Mouse (Mus musculus) CH12.LX (cell line): ENCODE measurements around the gene Zbtb44. TPM values are rescaled to one million over a fixed set of nuclear protein-coding genes. Genes with fewer than 3 reads are reported as not detected.

Source experiments
- DNase-seq: peaks from one replicate; pipeline ENCODE4 v3.0.0-alpha.2; 2013; ENCODE audit errors: extremely low read depth
- H3K27ac ChIP-seq: 2 replicates; pipeline ENCODE4 v1.5.1; 2012; ENCODE audit warnings: low read depth, mild to moderate bottlenecking, control low read depth, moderate library complexity; ENCODE audit not compliant: insufficient read depth
- H3K27me3 ChIP-seq: replicated peaks from 2 replicates; pipeline ENCODE3; 2012; ENCODE audit warnings: inconsistent platforms
- H3K36me3 ChIP-seq, 2 experiments: replicated peaks in 1 of 2; 2 replicates each; pipeline versions ENCODE3 to v1.6.1; 2012; ENCODE audit warnings: inconsistent platforms in 1 of 2, low read length in 1 of 2, mild to moderate bottlenecking in 1 of 2, mixed read lengths in 1 of 2, moderate library complexity in 1 of 2; ENCODE audit not compliant: control insufficient read depth in 1 of 2, insufficient read depth in 1 of 2
- H3K4me1 ChIP-seq, 2 experiments: 2 replicates each; pipeline ENCODE4 v1.6.1; 2012; ENCODE audit warnings: inconsistent platforms in 1 of 2, moderate library complexity in 1 of 2; ENCODE audit not compliant: insufficient read depth in 2 of 2, control insufficient read depth in 1 of 2
- H3K4me2 ChIP-seq: 2 replicates; pipeline ENCODE4 v1.6.1; 2012; ENCODE audit warnings: low read depth, mild to moderate bottlenecking, control low read depth; ENCODE audit not compliant: poor library complexity, insufficient read depth, severe bottlenecking
- H3K4me3 ChIP-seq, 3 experiments: fragments of 150-350 bp in 1 of 3; sonication (generic) in 1 of 3; replicated peaks in 1 of 3; 2 replicates each; pipeline versions ENCODE3 to v1.5.1; 2011 to 2012; ENCODE audit warnings: low read depth in 2 of 3, low read length in 2 of 3, mild to moderate bottlenecking in 2 of 3, moderate library complexity in 2 of 3, control low read depth in 1 of 3, improper control_type of control experiment in 1 of 3, inconsistent platforms in 1 of 3, mixed read lengths in 1 of 3; ENCODE audit not compliant: poor library complexity in 1 of 3
- H3K79me2 ChIP-seq: replicated peaks from 2 replicates; pipeline ENCODE4 v1.6.1; 2012; ENCODE audit warnings: mild to moderate bottlenecking, moderate library complexity; ENCODE audit not compliant: control insufficient read depth, poor library complexity, insufficient read depth, severe bottlenecking; ENCODE audit errors: extremely low read depth
- H3K9ac ChIP-seq: 2 replicates; pipeline ENCODE4 v1.6.1; 2012; ENCODE audit warnings: low read depth, mild to moderate bottlenecking, control low read depth, moderate library complexity; ENCODE audit not compliant: insufficient read depth
- H3K9me3 ChIP-seq: replicated peaks from 2 replicates; pipeline ENCODE3; 2012; ENCODE audit warnings: low read length, inconsistent platforms, mixed read lengths
- CHD1 ChIP-seq: IDR thresholded peaks from 2 replicates; pipeline ENCODE4 v1.6.1; 2012; ENCODE audit warnings: low read depth, low read length, improper control_type of control experiment, inconsistent platforms
- CHD2 ChIP-seq: IDR thresholded peaks from 2 replicates; pipeline ENCODE4 v1.6.1; 2011; ENCODE audit warnings: low read length, improper control_type of control experiment
- CTCF ChIP-seq, 2 experiments: IDR thresholded peaks in 1 of 2; conservative IDR thresholded peaks in 1 of 2; 2 replicates each; pipeline ENCODE4 v1.5.1; 2011 to 2012; ENCODE audit warnings: low read depth in 2 of 2, low read length in 2 of 2, improper control_type of control experiment in 1 of 2, inconsistent platforms in 1 of 2, mild to moderate bottlenecking in 1 of 2, moderate library complexity in 1 of 2
- E2F4 ChIP-seq: IDR thresholded peaks from 2 replicates; pipeline ENCODE4 v1.6.1; 2011; ENCODE audit warnings: low read depth, low read length, improper control_type of control experiment; ENCODE audit not compliant: insufficient replicate concordance
- EP300 ChIP-seq: IDR thresholded peaks from 2 replicates; pipeline ENCODE4 v1.6.1; 2011; ENCODE audit warnings: low read length, improper control_type of control experiment
- GABPA ChIP-seq: IDR thresholded peaks from 2 replicates; pipeline ENCODE4 v1.6.1; 2012; ENCODE audit warnings: low read depth, low read length, improper control_type of control experiment, inconsistent platforms; ENCODE audit not compliant: insufficient replicate concordance
- HCFC1 ChIP-seq: IDR thresholded peaks from 2 replicates; pipeline ENCODE4 v1.6.1; 2012; ENCODE audit warnings: low read depth, mild to moderate bottlenecking, inconsistent platforms, low read length, improper control_type of control experiment
- IRF4 ChIP-seq: IDR thresholded peaks from 2 replicates; pipeline ENCODE4 v1.6.1; 2014; ENCODE audit warnings: low read depth, mild to moderate bottlenecking, inconsistent platforms, low read length, improper control_type of control experiment
- MAX ChIP-seq: IDR thresholded peaks from 2 replicates; pipeline ENCODE4 v1.6.1; 2011; ENCODE audit warnings: low read length, improper control_type of control experiment
- MAZ ChIP-seq: IDR thresholded peaks from 2 replicates; pipeline ENCODE4 v1.6.1; 2012; ENCODE audit warnings: low read depth, mild to moderate bottlenecking, inconsistent platforms, low read length, improper control_type of control experiment, moderate library complexity
- MEF2A ChIP-seq: IDR thresholded peaks from 2 replicates; pipeline ENCODE4 v1.6.1; 2014; ENCODE audit warnings: low read depth, mild to moderate bottlenecking, inconsistent platforms, low read length, improper control_type of control experiment, borderline replicate concordance
- MXI1 ChIP-seq: IDR thresholded peaks from 2 replicates; pipeline ENCODE4 v1.6.1; 2011; ENCODE audit warnings: mild to moderate bottlenecking, low read depth, low read length, improper control_type of control experiment
- MYC ChIP-seq: IDR thresholded peaks from 2 replicates; pipeline ENCODE4 v1.6.1; 2011; ENCODE audit warnings: low read depth, mild to moderate bottlenecking, improper control_type of control experiment, low read length
- NELFE ChIP-seq: IDR thresholded peaks from 2 replicates; pipeline ENCODE4 v1.6.1; 2011; ENCODE audit warnings: low read depth, low read length, improper control_type of control experiment
- NRF1 ChIP-seq: IDR thresholded peaks from 2 replicates; pipeline ENCODE4 v1.6.1; 2014; ENCODE audit warnings: low read depth, mild to moderate bottlenecking, inconsistent platforms, low read length, improper control_type of control experiment, moderate library complexity
- PAX5 ChIP-seq: IDR thresholded peaks from 2 replicates; pipeline ENCODE4 v1.6.1; 2012; ENCODE audit warnings: low read length, inconsistent platforms, mixed read lengths
- RAD21 ChIP-seq: IDR thresholded peaks from 2 replicates; pipeline ENCODE4 v1.6.1; 2011; ENCODE audit warnings: low read depth, mild to moderate bottlenecking, low read length, improper control_type of control experiment, moderate library complexity
- RCOR1 ChIP-seq: conservative IDR thresholded peaks from 2 replicates; pipeline ENCODE4 v1.6.1; 2012; ENCODE audit warnings: low read depth, mild to moderate bottlenecking, inconsistent platforms, low read length, improper control_type of control experiment
- SIN3A ChIP-seq: IDR thresholded peaks from 2 replicates; pipeline ENCODE4 v1.6.1; 2012; ENCODE audit warnings: low read length, improper control_type of control experiment, inconsistent platforms
- TBP ChIP-seq: conservative IDR thresholded peaks from 2 replicates; pipeline ENCODE4 v1.6.1; 2011; ENCODE audit warnings: low read depth, low read length, improper control_type of control experiment
- USF1 ChIP-seq: IDR thresholded peaks from 2 replicates; pipeline ENCODE4 v1.6.1; 2014; ENCODE audit warnings: low read depth, mild to moderate bottlenecking, inconsistent platforms, low read length, improper control_type of control experiment
- USF2 ChIP-seq: conservative IDR thresholded peaks from 2 replicates; pipeline ENCODE4 v1.6.1; 2011; ENCODE audit warnings: low read depth, low read length, improper control_type of control experiment
- ZMIZ1 ChIP-seq: IDR thresholded peaks from 2 replicates; pipeline ENCODE4 v1.6.1; 2012; ENCODE audit warnings: low read depth, mild to moderate bottlenecking, inconsistent platforms, low read length, improper control_type of control experiment
- dilution Hi-C: fragments of 300-500 bp; cut with MboI; formaldehyde crosslinking; loops from 2 replicates; pipeline ENCODE4 v1.14.3; 2020; ENCODE audit warnings: low sequenced_read_pairs; ENCODE audit not compliant: extremely low pct_unique_long_range_greater_than_20kb, extremely low pct_ligation_motif_present
- in situ Hi-C: fragments of 300-500 bp; cut with MboI; formaldehyde crosslinking; loops from 3 replicates; pipeline ENCODE4 v1.14.3; 2019; ENCODE audit warnings: low sequenced_read_pairs, low pct_ligation_motif_present, low pct_unique_long_range_greater_than_20kb, mixed read lengths
- polyA plus RNA-seq: library from polyadenylated mRNA; unstranded; fragments of >175 nt; gene quantifications from 2 replicates; pipeline ENCODE4 v1.2.1, GENCODE M21; 2012; ENCODE audit warnings: low read depth; ENCODE audit not compliant: insufficient read length
- total RNA-seq, 2 experiments: library from RNA; depleted of rRNA; stranded (reverse); fragments of 300-350 nt in 1 of 2; fragments of >200 nt in 1 of 2; gene quantifications; 2 replicates each; pipeline ENCODE4 v1.2.3; 2012 to 2014

Gene Zbtb44
- total and polyA plus RNA-seq, 3 experiments: 9.1 to 14.3 (median 14.0) TPM

DNA sequence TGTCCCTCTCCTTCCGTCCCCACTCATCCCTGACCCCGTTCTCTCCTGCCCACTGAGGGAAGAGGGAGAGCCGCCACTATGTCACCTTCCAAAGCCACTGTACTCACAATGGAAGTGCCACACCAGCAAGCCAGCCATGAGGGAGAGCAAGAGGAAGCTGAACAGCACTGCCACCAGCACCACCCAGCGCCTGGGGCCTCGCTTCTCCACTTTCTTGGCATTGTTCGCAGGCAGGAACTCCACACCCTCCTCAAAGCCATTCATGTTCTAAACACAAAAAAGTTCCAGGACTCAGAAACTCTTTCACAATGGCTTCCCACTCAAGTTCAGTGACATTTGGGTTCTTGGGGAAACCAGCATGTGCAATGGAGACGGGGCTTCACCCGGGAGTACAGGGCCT is 78.0 kb downstream of the Zbtb44 start:
- Histone ChIP-seq H3K9ac (no peak overlapping the region), H3K4me2 (no peak overlapping the region), H3K79me2 (no peaks in the 10 kb centered on the region), H3K27ac (no peak overlapping the region)
- DNase-seq: no peak
- TF ChIP-seq MEF2A (no peak), MAZ (no peak), CHD1 (no peak), MAX (no peak), E2F4 (no peak), RCOR1 (no peak), MYC (no peak), NRF1 (no peak), CHD2 (no peak), RAD21 (no peak), USF1 (no peak), USF2 (no peak)
- TF ChIP-seq, all 38 proteins: peak for 0
- in situ Hi-C loops: no loop called here
- dilution Hi-C loops: no loop called here
- peaks cover 0 to 3% of the 10 kb centered on the region in 2 experiments; a peak in 2 of 4 replicates for H3K4me1 ChIP-seq
- peaks cover 0 to 12% of the 10 kb centered on the region in 2 experiments for H3K36me3 ChIP-seq
- no peaks in the 10 kb centered on the region for H3K9me3 ChIP-seq
- no peaks in the 10 kb centered on the region for H3K27me3 ChIP-seq
- no peak overlapping the region for H3K4me3 ChIP-seq

DNA sequence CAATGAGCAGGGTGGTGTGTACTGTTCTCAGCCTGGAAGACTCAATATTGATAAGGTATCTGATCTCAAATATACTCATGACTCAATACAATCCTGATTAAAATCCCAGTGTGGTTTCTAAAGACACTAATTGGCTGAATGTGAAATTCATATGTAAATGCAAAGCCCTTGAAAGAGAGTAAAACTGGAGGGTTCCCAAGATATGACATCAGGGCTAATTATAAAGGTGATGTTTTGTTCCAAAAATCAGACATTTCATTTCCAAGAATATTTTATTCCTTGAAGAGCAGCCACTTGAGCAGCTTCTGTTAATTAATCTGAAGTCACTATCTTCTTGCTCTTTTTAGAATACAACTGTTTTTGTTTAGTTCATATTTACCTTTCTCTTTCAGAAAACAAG is 85.1 kb downstream of the Zbtb44 start:
- Histone ChIP-seq H3K9me3 (no peaks in the 10 kb centered on the region), H3K4me3 (no peak overlapping the region), H3K4me1 (peaks cover 15 to 34% of the 10 kb centered on the region in 2 experiments), H3K27me3 (no peaks in the 10 kb centered on the region), H3K36me3 (no peaks in the 10 kb centered on the region), H3K27ac (no peak overlapping the region), H3K4me2 (no peak overlapping the region), H3K79me2 (no peaks in the 10 kb centered on the region), H3K9ac (no peak overlapping the region)
- in situ Hi-C loops (no loop called here), dilution Hi-C loops (no loop called here)
- TF ChIP-seq HCFC1: no peak
- TF ChIP-seq GABPA: no peak
- no peak for TF ChIP-seq RCOR1
- TF ChIP-seq USF1: no peak
- TF ChIP-seq SIN3A: no peak
- TF ChIP-seq EP300: no peak
- no peak for TF ChIP-seq MAX
- TF ChIP-seq MXI1: no peak
- TF ChIP-seq ZMIZ1: no peak
- TF ChIP-seq MAZ: no peak
- TF ChIP-seq CTCF (conservative IDR thresholded peaks at IDR 0.05 in 1 of 2, IDR thresholded peaks at IDR 0.05 in 1 of 2; ENCODE audit: low read depth in 2 of 2, low read length in 2 of 2): no peak
- TF ChIP-seq NELFE: no peak
- no peak for TF ChIP-seq IRF4
- TF ChIP-seq TBP: no peak
- no peak for TF ChIP-seq RAD21
- no peak for TF ChIP-seq PAX5
- no peak for DNase-seq
